Mouse (Mus musculus) intestine, embryonic 16.5 days (tissue): ENCODE measurements around the gene Nrg4. TPM values are rescaled to one million over a fixed set of nuclear protein-coding genes. Genes with fewer than 3 reads are reported as not detected.

Experiments used
- ATAC-seq: fragments of 200-750 bp; cut with Nextera tagmentation; 2 replicates; pipeline ENCODE4 v1.8.0; 2017; ENCODE audit warnings: moderate TSS enrichment, moderate library complexity
- H3K27ac ChIP-seq: fragments of 300-500 bp; sonication (generic); 2 replicates; pipeline ENCODE4 v1.5.1; 2014; ENCODE audit warnings: mild to moderate bottlenecking, low read length
- H3K27me3 ChIP-seq: fragments of 300-500 bp; sonication (generic); replicated peaks from 2 replicates; pipeline ENCODE4 v1.6.1; 2014; ENCODE audit warnings: low read length, control low read depth, mixed read lengths; ENCODE audit not compliant: control insufficient read depth, insufficient read depth
- H3K36me3 ChIP-seq: fragments of 300-500 bp; sonication (generic); 2 replicates; pipeline ENCODE4 v1.6.1; 2014; ENCODE audit warnings: low read length, control low read depth; ENCODE audit not compliant: control insufficient read depth, insufficient read depth
- H3K4me1 ChIP-seq: fragments of 300-500 bp; sonication (generic); 2 replicates; pipeline ENCODE4 v1.6.1; 2014; ENCODE audit warnings: low read length, control low read depth, mixed read lengths; ENCODE audit not compliant: control insufficient read depth, insufficient read depth
- H3K4me2 ChIP-seq: fragments of 300-500 bp; sonication (generic); 2 replicates; pipeline ENCODE4 v1.6.1; 2014; ENCODE audit warnings: low read depth, low read length, control low read depth
- H3K4me3 ChIP-seq: fragments of 300-500 bp; sonication (generic); 2 replicates; pipeline ENCODE4 v1.5.1; 2014; ENCODE audit warnings: mild to moderate bottlenecking, low read length
- H3K9ac ChIP-seq: fragments of 300-500 bp; sonication (generic); 2 replicates; pipeline ENCODE4 v1.6.1; 2014; ENCODE audit warnings: low read depth, low read length
- H3K9me3 ChIP-seq: fragments of 300-500 bp; sonication (generic); 2 replicates; pipeline ENCODE4 v1.6.1; 2016; ENCODE audit warnings: low read length, control low read depth; ENCODE audit not compliant: control insufficient read depth
- WGBS: fragments of 180-500 bp; shearing (Covaris S2); extraction: QIAGEN DNeasy Blood & Tissue Kit; methylation state at CpG from one replicate; pipeline ENCODE4 v1.1.7; 2014; 5-methylcytosine and 5-hydroxymethylcytosine counted together
- polyA plus RNA-seq: library from polyadenylated mRNA; unstranded; fragments of >200 nt; fragmentation: Nextera tagmentation; extraction: Ambion mirVana; gene quantifications from 2 replicates; pipeline ENCODE4 v1.2.1, GENCODE M21; 2015

The Nrg4 gene
- polyA plus RNA-seq, 1 experiment from 2014 or later = 0.88 TPM

DNA sequence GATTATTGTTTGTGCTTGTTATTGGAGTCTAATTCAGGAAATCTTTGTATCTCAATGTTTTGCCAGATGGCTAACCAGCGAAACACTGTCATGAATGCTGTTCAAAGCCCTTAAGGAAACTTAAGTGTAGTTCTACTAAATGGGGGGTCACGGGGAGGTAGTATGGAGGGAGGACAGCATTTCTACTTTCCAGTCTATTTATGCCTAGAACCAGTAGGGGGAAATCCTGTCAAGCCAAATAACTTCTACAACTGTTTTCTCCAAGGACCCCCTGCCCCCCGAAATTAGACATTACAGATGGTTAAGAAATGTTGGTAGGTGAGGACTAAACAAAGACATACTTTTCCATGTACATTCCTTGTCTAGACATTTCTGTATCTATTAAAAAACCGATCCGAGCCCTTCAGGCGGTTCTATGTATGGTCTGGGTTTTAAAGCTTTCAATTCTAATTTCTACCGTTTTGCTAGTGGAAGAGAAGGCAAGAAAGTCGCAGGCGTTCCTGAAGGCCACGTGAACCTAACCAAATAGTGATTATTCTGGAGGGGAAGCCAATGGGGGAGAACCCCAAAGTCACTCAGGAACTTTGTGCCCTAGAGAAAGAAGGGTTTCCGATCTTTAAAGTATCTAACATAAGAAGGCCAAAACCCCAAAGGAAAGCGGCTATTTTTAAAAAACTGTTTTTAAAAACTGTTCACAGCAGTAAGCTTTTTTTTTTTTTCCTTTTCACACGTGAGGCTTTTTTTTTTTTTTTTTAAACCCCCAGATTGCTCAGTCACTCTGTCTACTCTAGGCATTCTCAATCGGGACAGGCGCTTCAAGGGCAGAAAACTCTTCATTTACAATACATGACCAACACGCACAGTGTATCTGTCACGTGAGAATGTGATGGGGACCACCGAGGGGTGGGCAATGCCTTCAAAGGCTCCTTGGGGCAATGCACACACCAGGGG is 805 bp downstream of the Nrg4 start:
- Histone ChIP-seq H3K27ac (no peak overlapping the region), H3K9me3 (no peaks in the 10 kb centered on the region), H3K4me2 (peak overlapping the region; percentile 90), H3K4me3 (peak overlapping the region; percentile 81), H3K4me1 (no peaks in the 10 kb centered on the region), H3K27me3 (peaks cover 20% of the 10 kb centered on the region), H3K9ac (peak overlapping the region; percentile 85), H3K36me3 (no peaks in the 10 kb centered on the region)
- WGBS = 18% methylated on average over 18 of the region's 18 CpGs
- no peak; the same call in 1 of the 2 replicates for ATAC-seq

DNA sequence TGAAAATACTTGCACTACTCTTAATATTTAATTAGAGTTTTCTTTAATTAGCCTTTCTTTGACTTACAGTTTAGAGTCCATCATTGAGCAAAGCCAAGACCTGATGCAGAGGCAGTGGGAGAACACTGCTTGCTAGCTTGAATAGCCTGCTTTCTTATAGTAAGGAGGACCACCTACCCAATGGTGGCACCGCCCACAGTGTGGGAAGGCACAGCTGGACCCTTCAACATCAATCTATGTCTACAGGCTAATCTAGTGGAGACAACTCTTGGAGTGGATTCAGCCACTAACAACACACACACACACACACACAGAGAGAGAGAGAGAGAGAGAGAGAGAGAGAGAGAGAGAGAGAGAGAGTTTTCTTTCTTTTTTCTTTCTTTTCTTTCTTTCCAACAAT is 1.6 kb downstream of the Nrg4 start:
- 50% methylated on average over 1 of the region's 1 CpGs for WGBS
- H3K4me3 ChIP-seq = no peak overlapping the region
- peaks cover 20% of the 10 kb centered on the region for H3K27me3 ChIP-seq
- H3K36me3 ChIP-seq = no peaks in the 10 kb centered on the region
- H3K27ac ChIP-seq = no peak overlapping the region
- no peaks in the 10 kb centered on the region for H3K9me3 ChIP-seq
- no peaks in the 10 kb centered on the region for H3K4me1 ChIP-seq
- no peak for ATAC-seq
- H3K4me2 ChIP-seq = no peak overlapping the region
- no peak overlapping the region for H3K9ac ChIP-seq

DNA sequence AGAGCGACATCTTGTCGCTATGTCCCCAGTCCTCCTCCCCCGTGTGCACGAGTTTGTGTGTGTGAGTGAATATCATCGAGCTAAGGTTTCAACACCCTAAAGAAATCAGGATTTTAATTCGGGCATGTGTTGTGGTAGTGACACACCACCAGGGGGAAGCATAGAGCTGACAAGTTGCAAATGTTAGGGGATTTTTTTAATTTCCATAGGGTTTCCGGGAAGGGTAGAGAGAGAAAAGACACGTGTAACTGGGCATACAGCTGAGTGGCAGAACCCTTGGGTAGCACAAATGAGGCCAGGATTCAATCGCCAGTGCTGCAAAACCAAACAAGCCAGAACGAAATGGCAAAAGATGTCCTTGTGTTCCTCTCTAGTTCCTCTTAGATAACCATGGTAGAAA is 2.1 kb downstream of the Nrg4 start:
- H3K27ac ChIP-seq = no peak overlapping the region
- H3K4me1 ChIP-seq = no peaks in the 10 kb centered on the region
- no peak overlapping the region for H3K4me3 ChIP-seq
- WGBS = 49% methylated on average over 10 of the region's 10 CpGs
- H3K36me3 ChIP-seq = no peaks in the 10 kb centered on the region
- no peak overlapping the region for H3K4me2 ChIP-seq
- H3K9ac ChIP-seq = no peak overlapping the region
- ATAC-seq = no peak
- H3K27me3 ChIP-seq = peaks cover 20% of the 10 kb centered on the region
- no peaks in the 10 kb centered on the region for H3K9me3 ChIP-seq

DNA sequence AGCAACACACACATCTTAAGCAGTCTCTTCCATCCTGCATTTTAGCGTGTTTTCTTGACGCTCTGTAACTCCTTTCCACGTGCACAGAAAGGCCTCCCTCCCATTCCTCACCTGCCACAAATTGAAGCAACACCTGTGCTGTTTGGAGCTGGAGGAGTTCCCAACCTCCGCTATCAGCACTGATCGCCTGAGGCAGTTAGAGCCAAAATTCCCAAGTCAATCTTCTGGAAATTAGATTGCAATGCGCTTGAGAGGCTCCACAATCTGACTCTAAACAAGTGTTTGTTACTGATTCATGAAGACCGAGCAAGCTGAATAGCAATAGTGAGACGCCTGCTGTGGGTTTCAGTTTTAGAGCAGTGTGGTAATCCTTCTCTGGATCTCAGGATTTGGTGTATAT is 2.6 kb downstream of the Nrg4 start:
- WGBS = 60% methylated on average over 8 of the region's 8 CpGs
- Histone ChIP-seq H3K36me3 (no peaks in the 10 kb centered on the region), H3K27me3 (peaks cover 20% of the 10 kb centered on the region), H3K9ac (no peak overlapping the region), H3K4me1 (no peaks in the 10 kb centered on the region), H3K27ac (no peak overlapping the region), H3K4me2 (no peak overlapping the region), H3K9me3 (no peaks in the 10 kb centered on the region), H3K4me3 (no peak overlapping the region)
- no peak for ATAC-seq

DNA sequence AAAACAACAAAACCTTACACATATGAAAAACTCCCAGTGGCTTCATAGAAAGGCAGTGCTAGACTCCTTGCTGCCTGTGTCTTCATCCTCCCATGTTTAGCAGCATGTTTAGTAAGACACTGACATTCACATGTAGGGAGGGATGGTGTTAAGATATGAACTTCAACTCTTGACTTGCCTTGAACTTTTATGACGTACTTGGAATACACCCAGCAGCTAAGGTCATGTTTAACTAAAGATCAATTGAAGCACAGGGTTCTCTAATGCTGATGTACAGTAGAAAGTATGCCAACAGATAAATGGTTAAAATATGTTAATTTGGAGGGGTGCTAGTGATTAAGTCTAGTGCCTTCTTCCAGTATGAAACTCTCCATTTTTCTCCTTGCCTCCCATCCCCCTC is 4.0 kb downstream of the Nrg4 start:
- Histone ChIP-seq H3K36me3 (no peaks in the 10 kb centered on the region), H3K9me3 (no peaks in the 10 kb centered on the region), H3K4me1 (no peaks in the 10 kb centered on the region), H3K9ac (no peak overlapping the region), H3K4me2 (no peak overlapping the region), H3K4me3 (no peak overlapping the region), H3K27ac (no peak overlapping the region), H3K27me3 (peaks cover 10% of the 10 kb centered on the region; the same call in 1 of the 2 replicates)
- 50% methylated on average over 1 of the region's 1 CpGs for WGBS
- ATAC-seq = no peak

DNA sequence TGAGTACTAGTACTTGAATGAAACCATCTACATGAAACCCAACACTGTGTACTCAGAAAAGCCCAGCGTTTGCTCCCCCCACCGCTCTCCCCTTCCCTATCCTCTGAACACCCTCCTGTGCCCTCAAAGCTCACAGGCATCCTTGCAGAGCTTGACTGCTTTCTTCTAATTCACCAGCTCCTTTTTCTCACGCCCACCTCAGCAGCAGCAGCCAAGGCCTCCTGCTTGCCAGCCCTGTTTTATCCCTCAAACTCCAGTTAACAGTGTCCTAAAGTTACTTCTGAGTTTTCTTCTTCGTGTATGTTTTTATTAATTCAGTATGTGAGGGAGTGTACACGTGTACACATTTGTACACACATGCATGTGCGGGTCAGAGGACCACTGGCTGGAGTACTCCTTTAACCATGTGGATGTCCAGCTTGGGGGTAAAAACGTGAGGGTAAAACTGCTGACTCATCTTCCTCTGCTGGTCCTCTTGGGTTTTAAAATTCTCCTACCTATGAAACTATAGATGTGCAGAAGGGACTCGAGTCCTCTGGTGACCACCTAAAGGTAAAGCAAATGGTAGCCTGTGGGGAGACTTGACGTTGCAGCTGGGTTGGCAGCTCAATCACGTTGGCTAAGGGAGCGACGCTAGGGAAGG is 12.9 kb downstream of the Nrg4 start:
- H3K9ac ChIP-seq = no peak overlapping the region
- WGBS = 59% methylated on average over 12 of the region's 12 CpGs
- ATAC-seq = no peak
- H3K4me3 ChIP-seq = no peak overlapping the region
- no peak overlapping the region for H3K27ac ChIP-seq
- H3K36me3 ChIP-seq = no peaks in the 10 kb centered on the region
- H3K9me3 ChIP-seq = no peaks in the 10 kb centered on the region
- no peaks in the 10 kb centered on the region for H3K4me1 ChIP-seq
- H3K27me3 ChIP-seq = no peaks in the 10 kb centered on the region
- H3K4me2 ChIP-seq = no peak overlapping the region

DNA sequence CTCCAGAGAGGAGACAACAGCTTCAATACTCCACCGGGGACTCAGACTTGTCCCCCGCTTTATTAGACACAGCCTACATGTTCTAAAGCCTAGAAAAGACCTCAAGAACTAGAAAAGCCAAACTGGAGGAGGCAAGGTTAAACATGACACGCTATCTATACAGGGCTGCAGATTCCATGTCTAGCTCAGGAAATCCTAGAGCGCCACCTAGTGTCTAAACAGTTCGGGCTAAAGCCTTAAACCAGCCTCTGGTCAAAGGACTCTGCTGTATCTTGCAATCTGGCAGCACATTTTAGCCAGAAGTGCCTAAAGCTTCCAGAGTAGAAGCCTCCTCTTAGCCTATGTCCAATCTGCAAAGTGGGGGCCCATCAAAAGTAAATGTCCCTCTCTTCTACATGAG is 15.1 kb downstream of the Nrg4 start:
- 6% methylated on average over 5 of the region's 5 CpGs for WGBS
- H3K27me3 ChIP-seq = no peaks in the 10 kb centered on the region

DNA sequence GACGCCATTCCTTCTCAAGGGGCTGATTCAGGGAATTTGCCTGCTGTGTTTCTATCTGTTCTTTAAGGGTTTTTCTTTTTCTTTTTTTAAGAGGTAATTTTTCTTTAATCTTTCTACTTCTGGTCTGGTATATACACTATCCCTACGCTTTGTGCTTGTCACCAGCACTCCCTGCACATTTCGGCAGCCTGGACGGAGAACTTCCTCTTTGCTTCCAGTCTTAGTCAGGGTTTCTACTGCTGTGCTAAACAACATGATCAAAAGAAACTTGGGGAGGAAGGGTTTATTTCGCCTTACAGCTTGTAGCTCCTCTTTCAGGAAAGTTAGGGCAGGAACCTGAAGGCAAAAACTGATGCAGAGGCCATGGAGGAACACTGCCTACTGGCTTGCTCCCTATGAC is 18.2 kb downstream of the Nrg4 start:
- Histone ChIP-seq H3K27ac (no peak overlapping the region), H3K36me3 (no peaks in the 10 kb centered on the region), H3K9ac (no peak overlapping the region), H3K4me2 (no peak overlapping the region), H3K9me3 (no peaks in the 10 kb centered on the region), H3K4me1 (no peaks in the 10 kb centered on the region), H3K27me3 (no peaks in the 10 kb centered on the region), H3K4me3 (no peak overlapping the region)
- no peak for ATAC-seq
- WGBS = 81% methylated on average over 5 of the region's 5 CpGs

More for the DNA sequence above, 15.1 kb downstream of the Nrg4 start:
- H3K27ac ChIP-seq = no peak overlapping the region
- no peaks in the 10 kb centered on the region for H3K36me3 ChIP-seq
- peak; percentile 66; the same call in 1 of the 2 replicates for ATAC-seq
- H3K9me3 ChIP-seq = no peaks in the 10 kb centered on the region
- no peaks in the 10 kb centered on the region for H3K4me1 ChIP-seq
- H3K4me3 ChIP-seq = no peak overlapping the region
- no peak overlapping the region for H3K4me2 ChIP-seq
- no peak overlapping the region for H3K9ac ChIP-seq

DNA sequence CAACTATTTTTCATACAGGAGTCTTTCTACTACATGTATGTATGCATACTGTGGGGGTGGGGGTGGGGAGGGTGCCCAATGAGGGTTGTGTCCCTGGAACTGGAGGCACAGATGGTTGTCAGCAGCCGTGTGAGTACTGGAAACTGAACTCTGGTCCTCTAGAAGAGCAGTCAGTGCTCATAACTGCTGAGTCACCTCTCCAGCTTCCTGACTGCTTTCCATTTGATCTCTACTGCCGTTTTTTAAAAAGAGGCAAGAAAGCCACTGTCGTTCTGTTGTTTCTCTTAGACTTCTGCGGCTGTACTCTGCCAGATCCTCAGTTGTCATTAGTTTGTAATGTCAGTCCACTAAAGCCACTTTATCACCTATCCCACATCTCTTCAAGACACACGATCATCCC is 19.1 kb downstream of the Nrg4 start:
- no peak for ATAC-seq
- no peak overlapping the region for H3K4me2 ChIP-seq
- no peak overlapping the region for H3K9ac ChIP-seq
- no peaks in the 10 kb centered on the region for H3K9me3 ChIP-seq
- H3K36me3 ChIP-seq = no peaks in the 10 kb centered on the region
- no peak overlapping the region for H3K4me3 ChIP-seq
- no peak overlapping the region for H3K27ac ChIP-seq
- no peaks in the 10 kb centered on the region for H3K27me3 ChIP-seq
- 49% methylated on average over 5 of the region's 5 CpGs for WGBS
- H3K4me1 ChIP-seq = no peaks in the 10 kb centered on the region
